Mouse (Mus musculus): Measurements from ENCODE around the gene Hao1.

Hao1 gene

GRCm38 (mm10) chr2:134465132-134465531, 89.0 kb downstream of the Hao1 start:
- DNase-seq (ENCODE audit: low read depth, low spot score) = no peak

- DNase-seq (ENCODE audit: low read depth, low spot score) = no peak
These were observed 91.8 kb downstream of the Hao1 start for GRCm38 (mm10) chr2:134462321-134462720.

- no peak for DNase-seq (ENCODE audit: low read depth, low spot score)
These were observed 93.3 kb downstream of the Hao1 start for GRCm38 (mm10) chr2:134460831-134461230.

GRCm38 (mm10) chr2:134456065-134456505, 98.1 kb downstream of the Hao1 start:
- DNase-seq (ENCODE audit: low read depth, low spot score) = no peak

- no peak for DNase-seq (ENCODE audit: low read depth, low spot score)
These were observed 101.4 kb downstream of the Hao1 start for GRCm38 (mm10) chr2:134452748-134453147.

GRCm38 (mm10) chr2:134450976-134451375, 103.2 kb downstream of the Hao1 start:
- no peak for DNase-seq (ENCODE audit: low read depth, low spot score)

Measured in telencephalon, adult 2 months (tissue).